Mouse (Mus musculus): ENCODE data around the gene Arhgap10. TPM values are rescaled to one million over a fixed set of nuclear protein-coding genes. Genes with fewer than 3 reads are reported as not detected.

The Arhgap10 gene
- total and polyA plus RNA-seq, 2 experiments from 2014 or later, result 3.3 to 4.5 TPM

DNA sequence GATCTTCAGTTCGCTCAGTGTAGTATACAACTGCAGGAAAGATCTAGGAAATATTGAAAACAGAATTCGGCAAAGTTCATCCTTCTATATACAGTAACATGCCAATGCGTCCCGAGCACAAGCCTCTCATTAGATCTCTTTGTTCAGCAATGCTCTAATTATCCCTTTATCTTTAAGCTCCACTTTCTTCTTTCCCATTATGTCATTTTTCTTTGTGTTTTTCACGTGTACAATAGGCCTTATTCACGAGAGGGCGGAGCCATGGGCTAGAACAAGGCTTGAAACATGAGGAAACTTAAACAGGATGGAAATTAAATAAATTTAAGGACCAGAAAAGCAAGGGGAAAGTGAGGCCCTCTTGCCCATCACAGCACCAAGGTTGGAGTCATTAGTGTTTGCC, 289.1 kb downstream of the Arhgap10 start:
- ATAC-seq (peak; percentile 64; the same call in 1 of the 2 replicates), DNase-seq (no peak)
- H3K9me3 ChIP-seq (ENCODE audit: low read length), result no peaks in the 10 kb centered on the region
- 45% methylated on average over 7 of the region's 7 CpGs for WGBS
- no peak for TF ChIP-seq CTCF (IDR thresholded peaks at IDR 0.05; ENCODE audit: low read depth)
- no peak overlapping the region for H3K27ac ChIP-seq (ENCODE audit: low read depth, low read length)
- H3K4me2 ChIP-seq (ENCODE audit: low read depth), result no peak overlapping the region
- H3K4me1 ChIP-seq (ENCODE audit: insufficient read depth), result 0 out of 2 replicates have a peak, but pooled peaks cover 6% of the 10 kb centered on the region
- no peaks in the 10 kb centered on the region for H3K36me3 ChIP-seq (ENCODE audit: insufficient read depth)
- no peak overlapping the region for H3K9ac ChIP-seq
- H3K27me3 ChIP-seq (ENCODE audit: insufficient read depth, low read length), result no peaks in the 10 kb centered on the region
- H3K4me3 ChIP-seq (ENCODE audit: low read depth, low read length), result no peak overlapping the region

- Histone ChIP-seq H3K36me3 (ENCODE audit: insufficient read depth) (no peaks in the 10 kb centered on the region), H3K4me1 (ENCODE audit: insufficient read depth) (0 out of 2 replicates have a peak, but pooled peaks cover 6% of the 10 kb centered on the region), H3K27me3 (ENCODE audit: insufficient read depth, low read length) (no peaks in the 10 kb centered on the region), H3K9ac (no peak overlapping the region), H3K4me2 (ENCODE audit: low read depth) (no peak overlapping the region), H3K9me3 (ENCODE audit: low read length) (no peaks in the 10 kb centered on the region), H3K4me3 (ENCODE audit: low read depth, low read length) (no peak overlapping the region), H3K27ac (ENCODE audit: low read depth, low read length) (no peak overlapping the region)
- 81% methylated on average over 5 of the region's 5 CpGs for WGBS
- no peak for TF ChIP-seq CTCF (IDR thresholded peaks at IDR 0.05; ENCODE audit: low read depth)
- DNase-seq (no peak), ATAC-seq (no peak)
Measured at GRCm38 (mm10) chr8:77227742-77228141, 290.0 kb downstream of the Arhgap10 start.

DNA sequence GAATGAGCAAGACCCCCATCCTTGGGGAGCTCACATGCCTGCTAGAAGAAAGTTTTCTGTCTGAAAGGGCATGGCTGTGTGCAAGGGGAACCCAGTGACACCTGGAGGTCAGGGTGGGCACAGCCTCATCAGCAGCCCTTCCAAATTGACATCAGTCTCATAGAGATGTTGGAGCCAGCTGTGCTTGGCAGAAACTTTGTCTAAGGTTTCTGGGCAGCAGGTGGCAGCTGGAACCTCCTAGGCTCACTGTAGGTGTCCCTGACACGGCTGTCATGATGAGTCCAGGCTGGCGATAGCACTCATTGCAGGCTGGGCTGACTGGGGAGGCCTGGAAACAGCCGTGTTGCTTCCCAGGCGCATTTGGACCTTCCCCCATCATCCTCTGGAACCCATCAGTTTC, 294.6 kb downstream of the Arhgap10 start:
- Histone ChIP-seq H3K4me3 (ENCODE audit: low read depth, low read length) (no peak overlapping the region), H3K36me3 (ENCODE audit: insufficient read depth) (no peaks in the 10 kb centered on the region), H3K9me3 (ENCODE audit: low read length) (no peaks in the 10 kb centered on the region), H3K9ac (no peak overlapping the region), H3K27me3 (ENCODE audit: insufficient read depth, low read length) (no peaks in the 10 kb centered on the region), H3K27ac (ENCODE audit: low read depth, low read length) (no peak overlapping the region), H3K4me2 (ENCODE audit: low read depth) (no peak overlapping the region), H3K4me1 (ENCODE audit: insufficient read depth) (no peaks in the 10 kb centered on the region)
- DNase-seq (no peak), ATAC-seq (no peak)
- no peak for TF ChIP-seq CTCF (IDR thresholded peaks at IDR 0.05; ENCODE audit: low read depth)
- 84% methylated on average over 4 of the region's 4 CpGs for WGBS

GRCm38 (mm10) chr8:77215191-77215590, 302.6 kb downstream of the Arhgap10 start:
- Histone ChIP-seq H3K4me2 (ENCODE audit: low read depth) (no peak overlapping the region), H3K9ac (no peak overlapping the region), H3K9me3 (ENCODE audit: low read length) (no peaks in the 10 kb centered on the region), H3K27me3 (ENCODE audit: insufficient read depth, low read length) (no peaks in the 10 kb centered on the region), H3K4me1 (ENCODE audit: insufficient read depth) (no peaks in the 10 kb centered on the region), H3K4me3 (ENCODE audit: low read depth, low read length) (no peak overlapping the region), H3K36me3 (ENCODE audit: insufficient read depth) (no peaks in the 10 kb centered on the region), H3K27ac (ENCODE audit: low read depth, low read length) (no peak overlapping the region)
- WGBS, result 49% methylated on average over 6 of the region's 6 CpGs
- DNase-seq (no peak), ATAC-seq (no peak)
- no peak for TF ChIP-seq CTCF (IDR thresholded peaks at IDR 0.05; ENCODE audit: low read depth)

GRCm38 (mm10) chr8:77214665-77215064, 303.1 kb downstream of the Arhgap10 start:
- H3K27me3 ChIP-seq (ENCODE audit: insufficient read depth, low read length), result no peaks in the 10 kb centered on the region
- WGBS, result 50% methylated on average over 8 of the region's 8 CpGs
- H3K4me3 ChIP-seq (ENCODE audit: low read depth, low read length), result no peak overlapping the region
- H3K36me3 ChIP-seq (ENCODE audit: insufficient read depth), result no peaks in the 10 kb centered on the region
- no peak for TF ChIP-seq CTCF (IDR thresholded peaks at IDR 0.05; ENCODE audit: low read depth)
- H3K9ac ChIP-seq, result no peak overlapping the region
- H3K4me1 ChIP-seq (ENCODE audit: insufficient read depth), result no peaks in the 10 kb centered on the region
- H3K27ac ChIP-seq (ENCODE audit: low read depth, low read length), result no peak overlapping the region
- DNase-seq (peak; percentile 77), ATAC-seq (peak; percentile 56; the same call in 1 of the 2 replicates)
- no peaks in the 10 kb centered on the region for H3K9me3 ChIP-seq (ENCODE audit: low read length)
- no peak overlapping the region for H3K4me2 ChIP-seq (ENCODE audit: low read depth)

DNA sequence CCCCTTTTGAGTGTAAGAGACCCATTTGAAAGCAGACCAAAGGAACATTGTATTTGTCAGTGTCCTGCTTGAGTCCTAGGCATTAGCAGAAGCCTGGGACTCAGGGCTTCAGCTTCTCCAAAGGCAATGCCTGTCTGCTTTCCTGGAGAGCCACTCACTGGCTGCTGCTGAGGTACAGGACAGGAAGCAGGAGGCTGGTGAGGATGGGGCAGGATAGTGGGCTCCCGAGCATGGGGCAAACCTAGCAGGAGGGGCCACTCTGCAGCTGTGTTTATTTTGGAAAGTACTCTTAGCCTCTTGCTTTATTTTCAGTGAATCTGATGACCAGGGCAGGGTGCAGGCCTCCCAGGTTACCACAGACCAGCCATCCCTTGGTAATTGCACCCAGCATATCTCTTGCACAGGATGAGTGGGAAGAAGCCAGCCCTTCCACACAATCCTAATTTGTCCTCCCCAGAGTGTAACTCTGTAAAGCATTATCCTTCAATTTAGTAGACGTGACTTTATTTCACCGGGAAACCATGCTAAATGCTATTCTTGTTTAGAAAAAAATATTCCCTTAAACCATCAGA, 303.8 kb downstream of the Arhgap10 start:
- H3K4me1 ChIP-seq (ENCODE audit: insufficient read depth), result no peaks in the 10 kb centered on the region
- 77% methylated on average over 3 of the region's 3 CpGs for WGBS
- no peaks in the 10 kb centered on the region for H3K36me3 ChIP-seq (ENCODE audit: insufficient read depth)
- no peak overlapping the region for H3K27ac ChIP-seq (ENCODE audit: low read depth, low read length)
- H3K27me3 ChIP-seq (ENCODE audit: insufficient read depth, low read length), result no peaks in the 10 kb centered on the region
- no peak for ATAC-seq
- H3K9ac ChIP-seq, result no peak overlapping the region
- TF ChIP-seq CTCF (IDR thresholded peaks at IDR 0.05; ENCODE audit: low read depth), result no peak
- H3K4me3 ChIP-seq (ENCODE audit: low read depth, low read length), result no peak overlapping the region
- no peak for DNase-seq
- H3K4me2 ChIP-seq (ENCODE audit: low read depth), result no peak overlapping the region
- no peaks in the 10 kb centered on the region for H3K9me3 ChIP-seq (ENCODE audit: low read length)

GRCm38 (mm10) chr8:77209297-77209696, 308.5 kb downstream of the Arhgap10 start:
- ATAC-seq (no peak), DNase-seq (no peak)
- H3K4me3 ChIP-seq (ENCODE audit: low read depth, low read length), result no peak overlapping the region
- no peaks in the 10 kb centered on the region for H3K4me1 ChIP-seq (ENCODE audit: insufficient read depth)
- 94% methylated on average over 3 of the region's 3 CpGs for WGBS
- no peaks in the 10 kb centered on the region for H3K9me3 ChIP-seq (ENCODE audit: low read length)
- TF ChIP-seq CTCF (IDR thresholded peaks at IDR 0.05; ENCODE audit: low read depth), result no peak
- H3K4me2 ChIP-seq (ENCODE audit: low read depth), result no peak overlapping the region
- no peaks in the 10 kb centered on the region for H3K27me3 ChIP-seq (ENCODE audit: insufficient read depth, low read length)
- H3K27ac ChIP-seq (ENCODE audit: low read depth, low read length), result no peak overlapping the region
- H3K36me3 ChIP-seq (ENCODE audit: insufficient read depth), result no peaks in the 10 kb centered on the region
- H3K9ac ChIP-seq, result no peak overlapping the region

Other genes starting within 250 kb of the Arhgap10 start
- gene Prmt9, start 31.4 kb upstream of the Arhgap10 start, total RNA-seq (2014; rRNA removed), result 29.5 and 30.2 TPM in 2 replicates
- gene Prmt9, start 31.4 kb upstream of the Arhgap10 start, polyA plus RNA-seq (2015; fragmentation: Nextera tagmentation; extraction: Ambion mirVana), result 18.5 and 21.0 TPM in 2 replicates
- gene Tmem184c, start 92.7 kb upstream of the Arhgap10 start, total RNA-seq (2014; rRNA removed), result 56.2 and 65.6 TPM in 2 replicates
- 58.6 and 65.5 TPM in 2 replicates for gene Tmem184c, start 92.7 kb upstream of the Arhgap10 start, polyA plus RNA-seq (2015; fragmentation: Nextera tagmentation; extraction: Ambion mirVana)
- 3.1 and 3.8 TPM in 2 replicates for gene Ednra, start 206.5 kb upstream of the Arhgap10 start, total RNA-seq (2014; rRNA removed)
- gene Ednra, start 206.5 kb upstream of the Arhgap10 start, polyA plus RNA-seq (2015; fragmentation: Nextera tagmentation; extraction: Ambion mirVana), result 3.4 and 3.5 TPM in 2 replicates

Data from forebrain, postnatal 0 days (tissue).